Comparison of ENCODE assay signal across 19 mouse cellular contexts in genomic region chr15:31392705-31393104, GRCm38 (mm10). TPM values are rescaled to one million over a fixed set of nuclear protein-coding genes. Genes with fewer than 3 reads are reported as not detected.
DNase-seq lines count a peak whose midpoint lies in the region; TF ChIP-seq lines count a peak whose summit lies in the region.
"Had no signal": no experiment of that assay in that cellular context is flagged by ENCODE, and none has a peak within 500 bp of the region (broad histone marks: within the 10 kb centered on the region; RNA-seq: fewer than 3 reads in every experiment).

No protein-coding gene starts in this region.

- H3K4me1 ChIP-seq in cortical plate, adult 2 months (ENCODE audit: control insufficient read depth, insufficient read depth, low read length) = peaks cover 29% of the 10 kb centered on the region
- H3K4me1 ChIP-seq: embryonic facial prominence, embryonic 12.5 days; forebrain, embryonic 15.5 days; limb, embryonic 12.5 days; liver, embryonic 13.5 days; lung, embryonic 15.5 days had no signal

- DNase-seq in layer of hippocampus, adult 2 months (ENCODE audit: low spot score in 2 of 2) = no peak
- no peak for DNase-seq in layer of hippocampus, adult 9-10 months (ENCODE audit: low spot score)
- DNase-seq in frontal cortex, postnatal 10 days (ENCODE audit: low spot score in 2 of 2) = peak; percentile 37 to 53
- peak; percentile 70 to 73 for DNase-seq in right cerebral cortex, adult 2 months (ENCODE audit: low spot score in 2 of 2)
- no peak for DNase-seq in neural tube, embryonic 10.5 days (ENCODE audit: extremely low spot score, low spot score)
- DNase-seq in retina, embryonic 14.5 days (ENCODE audit: low spot score) = no peak
- no peak for DNase-seq in heart, adult 18-20 months
- DNase-seq: adrenal gland, postnatal 14 days; cerebellum, adult 8-10 months; gastrocnemius, postnatal 14 days; liver, embryonic 13.5 days; midbrain, embryonic 14.5 days; thymus, postnatal 4 days had no signal

- no peak overlapping the region for H3K4me3 ChIP-seq in layer of hippocampus, adult 2 months
- no peak overlapping the region for H3K4me3 ChIP-seq in cortical plate, adult 2 months (ENCODE audit: insufficient read depth, low read length)
- H3K4me3 ChIP-seq: embryonic facial prominence, embryonic 12.5 days; forebrain, embryonic 15.5 days; limb, embryonic 12.5 days; liver, embryonic 13.5 days; lung, embryonic 15.5 days had no signal

- no peak for TF ChIP-seq CTCF in layer of hippocampus, adult 2 months (conservative IDR thresholded peaks at IDR 0.05)
- no peak for TF ChIP-seq CTCF in cortical plate, adult 2 months (IDR thresholded peaks at IDR 0.05; ENCODE audit: extremely low read depth, insufficient read depth, low read length)

- 0 out of 2 replicates have a peak, but pooled peaks have one; percentile 8 for TF ChIP-seq POLR2A in cortical plate, adult 2 months (IDR thresholded peaks at IDR 0.05; ENCODE audit: extremely low read depth, insufficient read depth, low read length)

- H3K27ac ChIP-seq in layer of hippocampus, adult 2 months = peak overlapping the region; percentile 81
- peak overlapping the region; percentile 82 for H3K27ac ChIP-seq in cortical plate, adult 2 months (ENCODE audit: insufficient read depth, low read length)
- H3K27ac ChIP-seq: embryonic facial prominence, embryonic 12.5 days; forebrain, embryonic 15.5 days; hindbrain, embryonic 14.5 days; limb, embryonic 12.5 days; liver, embryonic 13.5 days; lung, embryonic 15.5 days had no signal

RNA-seq across cellular contexts. Expression of gene Ankrd33b, which starts 25.2 kb away (rescaled TPM):
- 10 to 100 TPM; 58.7 to 59.4 TPM for total RNA-seq in layer of hippocampus, adult 2 months (2021)
- polyA plus RNA-seq in cortical plate, adult 2 months (2012; rRNA removed) = 33.9 and 34.5 TPM in 2 replicates
- total RNA-seq in heart, adult 18-20 months (2021) = 10 to 100 TPM; 25.4 to 31.1 TPM

Comparison
In these comparisons a context has a peak if more than half of its experiments do, and no peak if none do; other contexts are left out.
1. DNase-seq: peak in frontal cortex, postnatal 10 days (2 of 2) and right cerebral cortex, adult 2 months (2 of 2); none in layer of hippocampus, adult 2 months (0 of 2), layer of hippocampus, adult 9-10 months (single experiment), neural tube, embryonic 10.5 days (single experiment), retina, embryonic 14.5 days (single experiment) and heart, adult 18-20 months (0 of 2).